Mouse (Mus musculus) frontal cortex, adult 2 months (tissue): ENCODE measurements around the gene Kcnk1. TPM values are rescaled to one million over a fixed set of nuclear protein-coding genes. Genes with fewer than 3 reads are reported as not detected.

ENCODE experiments used
- DNase-seq, 2 experiments: peaks; one replicate each; pipeline ENCODE4 v3.0.0; 2022; ENCODE audit warnings: low spot score in 1 of 2; ENCODE audit errors: extremely low spot score in 1 of 2
- polyA plus RNA-seq: library from polyadenylated mRNA; depleted of rRNA; stranded (reverse); fragments of >200 nt; gene quantifications from 2 replicates; pipeline ENCODE4 v1.2.3, GENCODE M21; 2012; rRNA removed

Kcnk1 gene
- 85.7 and 90.1 TPM in 2 replicates for polyA plus RNA-seq

DNA sequence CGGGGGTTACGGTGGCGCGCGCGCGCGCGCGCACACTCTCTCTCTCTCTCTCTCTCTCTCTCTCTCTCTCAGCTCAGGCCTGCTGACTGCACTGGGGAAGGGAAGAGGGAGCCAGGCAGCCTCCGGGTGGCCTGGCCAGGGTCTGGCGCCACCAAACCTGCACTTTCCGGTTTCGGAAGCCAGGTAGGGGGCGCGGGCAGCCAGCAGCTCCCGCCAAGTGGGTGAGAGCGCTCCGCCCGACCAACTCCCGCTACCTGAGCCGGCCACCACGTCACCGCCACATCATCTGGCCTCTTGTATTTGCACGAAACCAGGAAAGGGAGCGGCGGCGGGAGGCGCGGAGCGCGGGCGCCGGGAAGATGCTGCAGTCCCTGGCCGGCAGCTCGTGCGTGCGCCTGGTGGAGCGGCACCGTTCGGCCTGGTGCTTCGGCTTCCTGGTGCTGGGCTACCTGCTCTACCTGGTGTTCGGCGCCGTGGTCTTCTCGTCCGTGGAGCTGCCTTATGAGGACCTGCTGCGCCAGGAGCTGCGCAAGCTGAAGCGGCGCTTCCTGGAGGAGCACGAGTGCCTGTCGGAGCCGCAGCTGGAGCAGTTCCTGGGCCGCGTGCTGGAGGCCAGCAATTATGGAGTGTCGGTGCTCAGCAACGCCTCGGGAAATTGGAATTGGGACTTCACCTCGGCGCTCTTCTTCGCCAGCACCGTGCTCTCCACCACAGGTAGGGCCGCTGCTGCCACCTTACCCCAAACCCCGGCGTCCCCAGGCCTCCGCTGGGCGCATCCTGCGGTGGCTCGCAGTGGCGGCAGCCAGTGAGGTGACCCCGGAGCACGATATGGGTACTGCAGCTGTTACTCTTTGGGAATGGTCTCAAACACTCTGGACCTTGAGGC, at the start of gene Kcnk1:
TSS of gene Kcnk1 (plus strand) at position 70 of the 886 bp plus-strand sequence.
- peak; percentile 57 to 82 for DNase-seq

GRCm38 (mm10) chr8:125948696-125949308, 46.2 kb upstream of the Kcnk1 start:
- no peak for DNase-seq

- peak; percentile 89 to 97 for DNase-seq
These were observed 44.7 kb upstream of the Kcnk1 start for GRCm38 (mm10) chr8:125950007-125950940.

- peak in 1 of 2 experiments; percentile 62 for DNase-seq
These were observed 39.3 kb upstream of the Kcnk1 start for GRCm38 (mm10) chr8:125955671-125956070.

GRCm38 (mm10) chr8:125956796-125957195, 38.2 kb upstream of the Kcnk1 start:
- DNase-seq = no peak

DNA sequence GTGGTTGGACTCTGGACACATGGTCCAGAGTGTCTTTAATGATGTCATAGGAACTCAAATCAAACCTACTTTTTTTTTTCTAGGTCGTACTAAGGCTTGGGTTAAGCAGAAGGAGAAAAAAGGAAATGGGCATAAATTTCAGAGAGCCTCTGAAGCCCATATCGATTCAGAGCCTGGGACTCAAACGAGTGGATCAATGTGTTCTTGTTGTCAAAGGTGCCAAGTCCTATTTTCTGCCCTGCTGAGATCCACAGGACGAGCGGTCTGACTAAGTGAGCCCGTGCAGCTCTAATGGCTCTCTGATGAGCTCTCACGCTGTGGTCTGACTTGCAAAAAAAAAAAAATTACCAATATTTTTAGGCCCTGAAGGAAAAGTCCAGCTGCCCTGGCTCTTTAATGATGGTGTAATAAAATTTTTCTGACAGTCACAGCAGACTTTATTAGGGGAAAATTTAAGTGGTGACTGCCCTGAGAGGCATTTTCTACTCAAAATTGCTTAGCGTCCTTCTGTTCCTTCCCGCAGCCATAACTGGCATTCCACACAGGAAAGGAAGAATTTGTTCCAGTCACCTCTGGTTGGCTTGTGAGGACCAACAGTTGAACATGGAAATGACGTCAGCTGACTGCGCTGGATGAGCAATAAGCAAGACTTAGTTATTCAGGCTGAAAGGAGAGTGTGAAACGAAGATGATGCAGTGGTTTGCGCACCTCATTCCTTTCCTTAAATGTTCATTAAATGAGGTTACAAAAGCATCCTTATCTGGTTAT, 37.6 kb upstream of the Kcnk1 start:
- no peak for DNase-seq

DNA sequence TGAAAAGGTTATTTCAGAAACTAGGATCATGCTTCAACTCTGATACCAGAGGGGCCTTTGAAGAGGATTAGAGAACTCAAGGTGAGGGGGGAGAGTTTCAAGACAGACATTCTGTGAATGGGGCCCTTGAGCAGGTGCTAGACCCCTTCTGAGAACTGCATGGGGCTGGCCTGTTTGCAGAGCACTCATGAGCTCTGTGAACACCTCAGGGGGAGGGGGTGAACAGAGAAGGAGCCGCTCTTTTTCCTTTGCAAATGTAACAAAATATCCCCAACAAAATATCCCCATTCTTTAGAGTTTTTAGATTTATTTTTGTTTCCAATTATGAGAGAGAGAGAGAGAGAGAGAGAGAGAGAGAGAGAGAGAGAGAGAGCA, 37.0 kb upstream of the Kcnk1 start:
- DNase-seq = no peak

DNA sequence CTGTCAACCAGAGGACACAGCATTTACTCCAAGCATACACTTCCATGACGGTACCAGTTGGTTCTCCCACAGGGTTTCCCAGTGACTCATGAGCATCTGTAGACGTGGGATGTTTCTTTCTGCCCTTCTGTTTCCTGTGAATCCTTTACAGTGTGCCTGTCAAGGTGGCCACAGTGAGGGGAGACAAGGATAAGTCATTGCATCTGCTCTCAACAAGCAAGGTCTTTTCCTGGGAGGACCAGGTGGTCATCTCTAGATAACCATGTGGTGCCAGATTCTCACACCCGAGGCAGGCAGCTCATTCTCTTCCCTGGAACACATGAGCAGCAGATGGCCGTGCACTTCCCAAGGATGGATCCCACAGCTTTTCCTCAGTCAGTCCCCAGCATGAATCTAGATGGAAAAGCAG, 35.6 kb upstream of the Kcnk1 start:
- peak; percentile 87 to 92 for DNase-seq

GRCm38 (mm10) chr8:125960037-125960436, 34.9 kb upstream of the Kcnk1 start:
- peak in 1 of 2 experiments; percentile 48 for DNase-seq

- no peak for DNase-seq
These were observed 33.2 kb upstream of the Kcnk1 start for GRCm38 (mm10) chr8:125961790-125962189.

- DNase-seq = no peak
These were observed 31.2 kb upstream of the Kcnk1 start for GRCm38 (mm10) chr8:125963807-125964211.

DNA sequence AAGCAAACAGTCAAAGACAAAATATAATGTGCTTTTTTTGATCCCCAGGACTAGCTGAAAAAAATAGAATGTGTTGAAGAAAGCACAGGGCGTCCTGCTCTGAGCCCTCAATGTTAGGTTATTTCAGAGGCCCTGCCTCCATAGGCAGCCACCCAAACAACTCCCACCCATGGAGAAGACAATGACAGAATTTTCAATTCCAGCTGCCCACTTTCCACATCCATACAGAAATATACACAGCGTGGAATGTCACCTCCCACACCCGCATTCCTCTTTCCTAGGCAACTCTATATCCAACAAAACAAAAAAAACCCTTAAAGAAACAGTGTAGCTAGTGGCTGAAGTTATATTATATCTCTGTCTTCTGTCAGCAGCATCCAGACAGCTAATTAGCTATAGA, 23.6 kb upstream of the Kcnk1 start:
- peak; percentile 84 to 86 for DNase-seq

- DNase-seq = no peak
These were observed 19.0 kb upstream of the Kcnk1 start for GRCm38 (mm10) chr8:125975981-125976380.

DNA sequence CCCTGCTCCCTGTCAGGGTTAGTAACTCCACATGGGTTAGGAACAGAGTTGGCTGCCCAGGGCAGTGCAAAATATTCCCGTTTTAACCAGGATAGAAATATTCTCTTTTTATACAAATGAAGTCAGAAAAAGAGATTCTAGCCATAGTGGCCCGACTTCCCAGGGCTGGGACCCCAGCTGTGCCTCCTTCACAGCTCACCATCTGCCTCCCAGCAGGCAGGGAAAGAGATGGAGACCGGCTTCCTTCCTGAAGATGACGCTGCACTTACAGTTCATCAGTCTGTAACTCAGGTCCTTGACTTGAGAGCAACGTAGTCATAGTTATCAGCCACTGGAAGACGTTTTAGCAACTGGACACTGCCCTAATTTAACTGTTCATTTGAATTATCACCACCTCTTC, 14.1 kb upstream of the Kcnk1 start:
- no peak for DNase-seq

DNA sequence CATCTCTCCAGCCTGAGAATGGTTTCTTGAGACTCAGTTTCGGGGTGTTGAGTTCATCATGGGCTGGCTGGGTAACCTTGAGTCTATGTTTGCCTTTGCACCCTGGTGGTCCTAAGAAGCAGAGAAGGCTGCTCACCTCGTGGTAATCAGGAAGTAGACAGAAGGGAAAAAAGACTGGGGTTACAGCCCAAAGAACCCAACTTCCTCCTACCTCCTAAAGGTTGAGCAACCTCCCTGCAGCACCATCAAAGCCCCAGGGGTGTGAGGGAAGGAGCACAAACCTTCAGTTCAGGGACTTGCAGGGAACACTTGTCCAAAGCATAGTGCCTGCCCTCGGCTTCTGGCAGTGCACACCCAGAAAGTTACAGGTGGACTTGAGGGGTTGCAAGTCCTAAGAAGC, 11.5 kb upstream of the Kcnk1 start:
- no peak for DNase-seq

GRCm38 (mm10) chr8:125984140-125984539, 10.8 kb upstream of the Kcnk1 start:
- DNase-seq = no peak

DNA sequence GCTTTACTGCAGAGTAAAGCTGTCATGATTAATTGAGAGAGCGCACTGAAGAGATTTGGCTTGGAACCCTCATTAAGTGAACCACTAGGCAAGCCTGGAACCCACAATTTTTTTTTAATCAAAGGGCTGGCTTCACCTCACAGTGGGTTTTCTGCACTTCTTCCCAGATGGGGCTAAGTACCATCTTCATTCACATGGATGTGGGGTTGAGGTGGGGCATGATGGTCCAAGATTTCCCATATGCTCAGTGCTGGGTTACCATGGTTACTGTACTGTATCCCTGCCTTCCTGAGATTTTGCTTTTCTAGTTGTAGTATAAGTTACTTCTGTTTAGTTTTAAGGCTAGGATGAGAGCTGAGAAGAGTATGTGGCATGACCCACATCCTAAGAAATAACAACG, 9.6 kb upstream of the Kcnk1 start:
- no peak for DNase-seq

DNA sequence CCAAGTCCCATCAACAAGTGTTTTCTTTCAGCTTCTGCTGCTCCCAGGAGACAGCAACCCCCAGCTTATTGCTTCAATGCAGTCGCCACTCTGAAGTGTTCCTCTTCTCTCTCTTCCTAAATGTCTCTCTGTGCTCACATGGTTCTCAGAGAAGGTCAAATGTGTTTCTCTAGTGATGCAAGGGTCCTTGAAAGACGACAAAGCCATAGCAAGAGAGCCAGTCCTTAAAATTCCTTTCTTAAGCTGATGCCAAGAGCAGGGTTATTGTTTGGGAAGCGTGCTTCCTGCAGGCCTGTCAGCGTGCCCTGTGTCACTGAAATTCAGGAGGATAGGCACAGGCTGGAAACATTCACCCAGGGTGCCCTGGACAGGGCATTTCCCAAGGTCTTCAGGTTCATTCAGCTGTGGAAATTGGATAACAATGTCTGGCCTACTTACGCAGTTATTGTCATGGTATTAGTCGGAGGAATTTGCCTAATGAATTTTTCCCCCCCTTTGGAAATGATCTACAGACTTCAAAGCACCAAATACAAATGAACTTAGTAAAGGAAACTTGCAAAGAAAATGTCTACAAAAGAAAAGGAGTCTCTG, 7.9 kb upstream of the Kcnk1 start:
- DNase-seq = no peak

GRCm38 (mm10) chr8:125987996-125988395, 7.0 kb upstream of the Kcnk1 start:
- no peak for DNase-seq

DNA sequence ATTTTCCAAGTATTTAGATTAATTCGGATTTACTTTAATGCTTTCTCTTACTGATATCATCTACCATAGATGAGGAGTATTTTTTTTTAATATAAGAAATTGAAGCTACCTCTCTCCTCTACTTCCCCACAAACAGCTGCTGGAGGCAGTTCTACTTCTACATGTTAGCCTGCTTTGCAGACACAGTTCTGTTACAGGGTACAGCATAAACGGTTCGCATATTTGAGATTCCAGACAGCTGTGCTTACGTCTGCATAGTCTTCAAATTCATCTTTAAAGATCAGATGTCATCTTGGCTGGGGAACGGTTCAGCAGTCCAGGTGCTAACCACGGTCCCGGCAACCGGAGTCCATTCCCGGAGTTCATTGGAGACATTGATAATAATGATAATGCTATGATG, 1.3 kb upstream of the Kcnk1 start:
- no peak for DNase-seq
